Mouse (Mus musculus): ENCODE measurements around the gene Evi5l. TPM values are rescaled to one million over a fixed set of nuclear protein-coding genes. Genes with fewer than 3 reads are reported as not detected.
A peak's percentile ranks its signal among the peaks of the same experiment; 100 is the strongest.

Evi5l gene
- total RNA-seq, 2 experiments from 2014 or later, result 23.4 to 24.6 TPM

- intact Hi-C loops (cut with DNase I), result loop anchor here (5.0 kb wide), 3 partner anchors 64 to 179 kb away; partner anchors contain the start of gene Ctxn1
- DNase-seq (ENCODE audit: low spot score), result peak; percentile 58
Measured at GRCm38 (mm10) chr8:4192807-4193587, 26.6 kb downstream of the Evi5l start.

DNA sequence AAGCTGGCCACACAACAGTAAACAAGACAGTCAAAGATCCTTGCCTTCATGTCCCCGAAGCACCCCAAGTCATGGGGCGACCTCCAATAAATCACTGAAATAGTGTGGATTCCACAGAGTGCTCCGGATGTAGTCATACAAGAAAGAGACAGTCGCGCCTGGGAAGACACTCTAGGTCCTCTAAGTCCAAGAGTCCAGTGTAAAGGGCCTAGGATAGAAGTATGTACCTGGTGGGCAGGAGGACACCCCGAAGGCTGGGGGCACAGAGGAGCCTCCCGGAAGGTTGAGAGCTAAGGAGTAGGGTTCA is 27.2 kb downstream of the Evi5l start:
- DNase-seq (ENCODE audit: low spot score), result no peak
- intact Hi-C loops (cut with DNase I), result loop anchor here (5.0 kb wide), 3 partner anchors 64 to 179 kb away; partner anchors contain the start of gene Ctxn1

DNA sequence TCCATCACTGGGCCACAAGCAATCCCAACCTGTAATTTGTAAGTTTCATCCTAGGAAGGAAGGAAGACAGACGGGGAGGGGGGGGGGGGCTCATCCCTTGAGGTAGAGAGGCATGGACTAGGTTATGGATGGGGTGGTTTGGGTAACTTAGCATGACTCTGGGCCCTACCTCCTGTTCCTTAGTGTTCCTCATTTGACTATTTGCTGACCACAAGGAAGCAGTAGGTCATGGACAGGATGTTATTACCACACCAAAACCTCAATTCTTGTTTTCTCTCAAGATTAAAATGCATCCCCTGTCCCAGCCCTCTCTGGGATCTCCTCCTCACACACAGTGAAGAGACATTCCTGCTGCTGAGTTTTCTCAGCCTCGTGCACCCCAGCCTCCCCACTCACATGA is 35.0 kb downstream of the Evi5l start:
- DNase-seq (ENCODE audit: low spot score), result no peak
- intact Hi-C loops (cut with DNase I), result no loop called here

- intact Hi-C loops (cut with DNase I), result no loop called here
Measured at GRCm38 (mm10) chr8:4205246-4206123, 39.1 kb downstream of the Evi5l start.

GRCm38 (mm10) chr8:4206182-4207015 is 40.0 kb downstream of the Evi5l start:
- intact Hi-C loops (cut with DNase I), result no loop called here

More at GRCm38 (mm10) chr8:4205246-4206123, 39.1 kb downstream of the Evi5l start:
- no peak for DNase-seq (ENCODE audit: low spot score)

GRCm38 (mm10) chr8:4207016-4207350 is 40.6 kb downstream of the Evi5l start:
- intact Hi-C loops (cut with DNase I), result no loop called here
- no peak for DNase-seq (ENCODE audit: low spot score)

More at GRCm38 (mm10) chr8:4206182-4207015, 40.0 kb downstream of the Evi5l start:
- no peak for DNase-seq (ENCODE audit: low spot score)

- no peak for DNase-seq (ENCODE audit: low spot score)
Measured at GRCm38 (mm10) chr8:4211097-4211496, 44.7 kb downstream of the Evi5l start.

GRCm38 (mm10) chr8:4212809-4213209 is 46.4 kb downstream of the Evi5l start:
- DNase-seq (ENCODE audit: low spot score), result no peak
- intact Hi-C loops (cut with DNase I), result no loop called here

More at GRCm38 (mm10) chr8:4211097-4211496, 44.7 kb downstream of the Evi5l start:
- intact Hi-C loops (cut with DNase I), result no loop called here

DNA sequence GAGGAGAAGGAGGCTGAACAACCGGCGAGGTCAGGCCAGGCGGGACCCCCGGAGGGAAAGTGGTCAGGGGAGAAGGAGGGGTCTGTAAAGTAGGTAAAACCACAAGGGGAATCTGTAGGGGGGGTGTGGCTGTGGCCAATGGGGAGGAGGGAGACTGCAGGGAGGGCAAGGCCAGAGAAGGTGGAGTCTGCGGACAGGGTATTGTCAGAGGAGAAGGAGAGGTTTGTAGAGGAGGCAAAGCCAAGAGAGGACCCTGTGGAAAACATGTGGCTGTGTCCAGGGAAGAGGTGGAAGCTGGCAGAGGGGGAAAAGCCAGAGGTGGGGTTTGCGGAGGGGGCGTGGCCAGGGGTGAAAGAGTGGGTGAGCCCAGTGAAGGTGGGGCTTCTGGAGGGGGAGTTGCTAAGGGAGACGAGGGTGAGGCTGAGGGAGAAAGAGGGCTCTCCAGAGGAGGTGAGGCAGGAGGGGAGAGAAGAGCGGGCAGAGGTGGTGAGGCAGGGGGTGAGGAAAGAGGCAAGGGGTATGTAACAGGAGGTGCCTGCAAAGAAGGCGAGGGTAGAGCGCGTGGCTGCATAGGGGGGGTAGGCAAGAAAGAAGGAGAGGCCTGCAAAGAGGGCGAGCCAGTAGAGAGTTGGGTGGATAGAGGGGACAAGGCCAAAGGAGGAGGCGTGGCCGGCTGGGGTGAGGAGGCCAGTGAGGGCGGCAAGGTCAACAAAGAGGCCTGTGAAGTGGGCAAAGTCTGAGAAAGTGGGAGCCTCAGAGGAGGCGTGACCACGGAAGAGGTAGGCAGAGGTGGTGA is 47.0 kb downstream of the Evi5l start:
- intact Hi-C loops (cut with DNase I), result no loop called here
- DNase-seq (ENCODE audit: low spot score), result peak; percentile 17

DNA sequence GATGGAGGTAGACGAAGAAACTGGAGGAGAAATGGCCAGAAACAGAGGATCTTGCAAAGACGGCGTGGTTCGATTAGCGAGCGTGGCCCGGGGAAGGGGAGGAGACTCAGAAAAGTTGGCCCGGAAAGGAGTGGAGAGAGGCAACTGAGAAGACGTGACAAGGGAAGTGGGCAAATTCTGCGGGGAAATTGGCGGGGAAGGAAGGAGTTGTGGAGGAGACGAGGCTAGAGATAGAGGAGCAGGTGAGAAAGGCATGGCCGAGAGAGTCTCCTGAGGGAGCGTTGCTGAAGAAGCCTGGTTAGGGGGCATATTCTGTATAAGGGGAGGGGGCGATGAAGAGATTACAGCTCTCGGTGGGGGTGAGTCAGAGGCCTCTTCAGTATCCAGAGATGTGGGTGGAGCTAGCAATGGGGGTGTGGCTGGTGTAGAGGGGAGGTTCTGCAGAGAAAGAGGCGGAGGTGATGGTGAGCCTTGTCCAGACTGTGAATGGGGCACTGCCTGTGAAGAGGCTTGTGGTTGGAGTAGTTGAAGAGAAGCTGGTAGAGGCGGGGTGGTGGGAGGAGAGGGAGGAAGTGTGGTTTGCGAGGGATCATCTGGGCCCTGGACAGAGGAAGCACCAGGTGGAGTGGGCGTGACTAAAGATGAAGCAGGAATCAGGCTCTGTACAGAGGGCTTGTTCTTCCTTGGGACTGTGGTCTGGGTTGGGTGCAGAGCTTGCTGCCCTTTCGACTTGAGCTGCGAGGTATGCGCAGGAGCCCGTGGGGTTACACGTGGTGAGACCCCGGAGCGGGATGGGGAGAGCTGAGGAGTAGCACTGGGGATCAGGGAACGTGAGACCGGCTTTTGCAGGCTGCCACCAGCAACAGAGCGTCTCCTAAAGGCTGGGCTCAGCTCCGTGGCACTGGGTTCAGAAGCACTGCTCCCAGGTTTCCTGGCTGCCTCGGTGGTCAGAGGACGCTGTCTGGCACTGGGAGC is 47.9 kb downstream of the Evi5l start:
- DNase-seq (ENCODE audit: low spot score), result no peak
- intact Hi-C loops (cut with DNase I), result no loop called here

- intact Hi-C loops (cut with DNase I), result no loop called here
- no peak for DNase-seq (ENCODE audit: low spot score)
Measured at GRCm38 (mm10) chr8:4216296-4216695, 49.9 kb downstream of the Evi5l start.

DNA sequence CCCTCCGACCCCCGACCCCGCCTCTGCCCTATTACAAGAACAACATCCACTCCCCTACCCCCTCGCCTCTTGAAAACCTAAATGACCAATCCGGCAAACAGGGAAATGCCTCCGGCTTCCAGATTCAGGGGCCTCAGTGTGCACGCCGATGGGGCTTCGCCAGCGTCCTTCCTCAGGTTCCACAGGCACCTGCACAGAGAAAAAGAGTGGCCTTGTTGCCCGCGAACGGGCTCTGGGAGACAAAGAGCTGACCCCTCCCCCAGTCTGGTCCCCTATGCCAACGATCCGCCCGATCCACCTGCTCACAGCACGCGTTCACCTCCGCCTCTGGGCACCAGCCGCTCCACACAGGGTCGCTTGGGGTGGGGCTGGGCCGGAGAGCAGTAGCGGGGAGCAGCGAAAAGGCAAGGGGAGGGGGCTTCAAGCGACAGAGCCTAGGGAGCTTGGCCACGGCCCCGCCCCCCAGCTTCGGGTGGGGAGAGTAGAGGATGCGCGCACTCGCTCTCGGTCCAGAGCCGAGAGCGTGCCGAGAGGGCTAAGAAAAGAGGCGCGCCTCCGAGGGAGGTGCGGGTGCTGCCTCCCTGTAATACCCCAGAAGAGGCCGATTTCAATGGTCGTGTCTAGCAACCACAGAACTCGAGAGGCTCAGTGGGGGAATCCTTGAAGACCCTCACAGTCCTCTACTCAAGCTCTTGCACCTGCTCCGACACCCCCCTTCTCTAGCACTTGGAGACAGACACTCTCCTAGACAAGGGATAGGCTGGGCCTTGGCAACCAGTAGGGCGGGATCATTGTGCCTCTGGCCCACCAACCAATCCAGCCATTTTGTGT is 50.6 kb downstream of the Evi5l start, which contains the start of gene Prr36:
Prr36 (minus strand) TSS at position 669 of the 831 bp plus-strand sequence.
- DNase-seq (ENCODE audit: low spot score), result no peak
- intact Hi-C loops (cut with DNase I), result no loop called here

- intact Hi-C loops (cut with DNase I), result no loop called here
- no peak for DNase-seq (ENCODE audit: low spot score)
Measured at GRCm38 (mm10) chr8:4219617-4220016, 53.2 kb downstream of the Evi5l start.

GRCm38 (mm10) chr8:4222059-4222458 is 55.7 kb downstream of the Evi5l start:
- no peak for DNase-seq (ENCODE audit: low spot score)
- intact Hi-C loops (cut with DNase I), result no loop called here

- intact Hi-C loops (cut with DNase I), result no loop called here
- no peak for DNase-seq (ENCODE audit: low spot score)
Measured at GRCm38 (mm10) chr8:4226323-4226722, 60.0 kb downstream of the Evi5l start.

DNA sequence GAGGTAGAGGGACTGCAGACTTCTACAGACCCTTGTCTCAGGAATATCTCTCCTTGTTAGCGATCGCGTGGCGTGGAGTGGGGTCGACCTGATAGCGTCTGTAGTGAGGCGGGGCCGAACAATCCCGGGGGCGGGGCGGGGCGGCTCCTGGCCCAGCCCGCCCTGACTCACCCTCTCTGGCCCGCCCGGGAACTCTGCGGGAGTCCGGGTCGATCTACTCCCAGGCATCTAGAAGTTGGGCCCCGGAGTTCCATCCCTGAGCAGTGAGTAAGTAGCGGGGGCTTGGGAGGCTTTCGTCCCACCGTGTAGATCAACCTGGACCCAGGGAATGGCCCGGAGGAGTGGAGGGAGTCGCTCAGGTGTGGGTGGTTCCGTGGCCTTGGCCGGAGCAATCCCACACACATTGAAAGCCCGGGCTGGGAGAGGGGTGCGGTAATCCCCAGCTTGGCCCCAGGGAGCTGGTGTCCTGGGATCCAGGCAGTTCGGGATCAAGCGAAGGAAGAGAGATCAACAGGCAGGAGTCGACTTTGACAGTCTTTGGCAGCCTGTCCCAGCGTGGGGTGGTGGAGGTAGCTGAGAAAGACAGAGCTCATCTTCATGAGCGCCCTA is 60.5 kb downstream of the Evi5l start, which contains the start of gene Lrrc8e:
Lrrc8e (plus strand) TSS at position 89 of the 609 bp plus-strand sequence.
- intact Hi-C loops (cut with DNase I), result no loop called here
- DNase-seq (ENCODE audit: low spot score), result no peak

DNA sequence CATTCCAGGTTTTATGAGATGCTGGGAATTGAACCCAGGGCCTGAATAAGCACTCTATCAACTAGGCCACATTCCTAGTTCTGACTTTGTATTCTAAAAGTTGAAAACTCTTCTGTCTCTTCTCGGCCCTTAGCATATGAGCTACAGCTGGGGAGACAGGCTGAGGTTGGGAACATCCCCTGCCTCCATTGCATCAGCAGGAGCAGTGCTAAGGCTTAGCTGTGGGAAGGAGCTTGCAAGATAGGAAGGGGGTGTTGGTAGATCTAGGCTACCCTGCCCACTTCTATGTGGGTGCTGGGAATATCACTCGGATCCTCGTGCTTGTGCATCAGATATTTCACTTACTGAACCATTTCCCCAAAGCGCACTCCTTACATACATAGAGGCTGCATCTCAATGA is 61.6 kb downstream of the Evi5l start:
- intact Hi-C loops (cut with DNase I), result no loop called here

More for the DNA sequence above, 61.6 kb downstream of the Evi5l start:
- no peak for DNase-seq (ENCODE audit: low spot score)

Data from heart, postnatal 25 days (tissue).